Mouse (Mus musculus): ENCODE results near the gene Hoxc11. TPM values are rescaled to one million over a fixed set of nuclear protein-coding genes. Genes with fewer than 3 reads are reported as not detected.

The Hoxc11 gene
- polyA plus RNA-seq, 1 experiment from 2014 or later = not detected

GRCm38 (mm10) chr15:102980912-102981311, 26.7 kb downstream of the Hoxc11 start:
- Histone ChIP-seq H3K9ac (replicated peaks) (no peak overlapping the region), H3K4me3 (0 out of 2 replicates have a peak overlapping the region, but pooled peaks have one; percentile 31)
- under 1% methylated on average over 14 of the region's 14 CpGs for WGBS

GRCm38 (mm10) chr15:102981379-102982288, 27.4 kb downstream of the Hoxc11 start:
- ATAC-seq (ENCODE audit: low FRiP score, low read depth) = no peak
- Histone ChIP-seq H3K9ac (replicated peaks) (no peak overlapping the region), H3K27ac (replicated peaks) (no peak overlapping the region), H3K4me2 (replicated peaks) (peak overlapping the region; percentile 46), H3K4me3 (peak overlapping the region; percentile 31), H3K4me1 (peaks cover 8% of the 10 kb centered on the region), H3K36me3 (no peaks in the 10 kb centered on the region), H3K27me3 (peaks cover 100% of the 10 kb centered on the region), H3K9me3 (no peaks in the 10 kb centered on the region)
- under 1% methylated on average over 88 of the region's 88 CpGs for WGBS

More at GRCm38 (mm10) chr15:102980912-102981311, 26.7 kb downstream of the Hoxc11 start:
- Histone ChIP-seq H3K9me3 (no peaks in the 10 kb centered on the region), H3K27ac (replicated peaks) (no peak overlapping the region), H3K36me3 (no peaks in the 10 kb centered on the region), H3K27me3 (peaks cover 100% of the 10 kb centered on the region), H3K4me1 (peaks cover 8% of the 10 kb centered on the region), H3K4me2 (replicated peaks) (peak overlapping the region; percentile 46)
- ATAC-seq (ENCODE audit: low FRiP score, low read depth) = no peak

GRCm38 (mm10) chr15:102983716-102984115, 29.5 kb downstream of the Hoxc11 start:
- no peak overlapping the region for H3K4me2 ChIP-seq (replicated peaks)
- ATAC-seq (ENCODE audit: low FRiP score, low read depth) = no peak
- H3K9me3 ChIP-seq = no peaks in the 10 kb centered on the region
- no peak overlapping the region for H3K4me3 ChIP-seq
- H3K9ac ChIP-seq (replicated peaks) = no peak overlapping the region
- 2% methylated on average over 12 of the region's 12 CpGs for WGBS
- H3K36me3 ChIP-seq = no peaks in the 10 kb centered on the region
- H3K4me1 ChIP-seq = peaks cover 8% of the 10 kb centered on the region
- peaks cover 100% of the 10 kb centered on the region for H3K27me3 ChIP-seq
- no peak overlapping the region for H3K27ac ChIP-seq (replicated peaks)

- Histone ChIP-seq H3K9ac (replicated peaks) (no peak overlapping the region), H3K4me1 (peaks cover 8% of the 10 kb centered on the region), H3K27ac (replicated peaks) (no peak overlapping the region), H3K27me3 (peaks cover 100% of the 10 kb centered on the region), H3K4me2 (replicated peaks) (no peak overlapping the region), H3K4me3 (no peak overlapping the region), H3K36me3 (no peaks in the 10 kb centered on the region), H3K9me3 (no peaks in the 10 kb centered on the region)
- ATAC-seq (ENCODE audit: low FRiP score, low read depth) = no peak
- WGBS = 0% methylated on average over 10 of the region's 10 CpGs
Observed at GRCm38 (mm10) chr15:102984521-102984920, 30.3 kb downstream of the Hoxc11 start.

GRCm38 (mm10) chr15:102984925-102985324, 30.7 kb downstream of the Hoxc11 start:
- Histone ChIP-seq H3K36me3 (no peaks in the 10 kb centered on the region), H3K27ac (replicated peaks) (no peak overlapping the region), H3K4me3 (no peak overlapping the region), H3K9me3 (no peaks in the 10 kb centered on the region), H3K9ac (replicated peaks) (no peak overlapping the region), H3K4me1 (peaks cover 8% of the 10 kb centered on the region), H3K27me3 (peaks cover 100% of the 10 kb centered on the region), H3K4me2 (replicated peaks) (no peak overlapping the region)
- no peak for ATAC-seq (ENCODE audit: low FRiP score, low read depth)
- WGBS = 1% methylated on average over 3 of the region's 3 CpGs

GRCm38 (mm10) chr15:102987124-102987833, 33.1 kb downstream of the Hoxc11 start:
- Histone ChIP-seq H3K4me1 (no peaks in the 10 kb centered on the region), H3K9ac (replicated peaks) (no peak overlapping the region), H3K4me2 (replicated peaks) (no peak overlapping the region), H3K27me3 (peaks cover 100% of the 10 kb centered on the region), H3K27ac (replicated peaks) (no peak overlapping the region), H3K9me3 (no peaks in the 10 kb centered on the region), H3K36me3 (no peaks in the 10 kb centered on the region), H3K4me3 (no peak overlapping the region)
- whole genome bisulfite sequencing = 2% methylated on average over 21 of the region's 21 CpGs
- ATAC-seq (ENCODE audit: low FRiP score, low read depth) = no peak

GRCm38 (mm10) chr15:102988078-102988477, 33.9 kb downstream of the Hoxc11 start:
- no peak overlapping the region for H3K4me2 ChIP-seq (replicated peaks)
- WGBS = 21% methylated on average over 5 of the region's 5 CpGs
- H3K27ac ChIP-seq (replicated peaks) = no peak overlapping the region

GRCm38 (mm10) chr15:102990461-102991397, 36.5 kb downstream of the Hoxc11 start, which contains the start of gene Hoxc8:
Gene Hoxc8, plus strand, starts transcription at chr15:102990607.
- peak within 1 kb of the TSS; percentile 10 for H3K4me3 ChIP-seq
- H3K27ac ChIP-seq (replicated peaks) = no peak within 1 kb of the TSS
- no peak within 1 kb of the TSS for H3K4me2 ChIP-seq (replicated peaks)
- H3K36me3 ChIP-seq = no peaks in the 10 kb centered on the region
- WGBS = 2% methylated on average over 69 of the region's 69 CpGs
- H3K9ac ChIP-seq (replicated peaks) = no peak within 1 kb of the TSS
- no peaks in the 10 kb centered on the region for H3K4me1 ChIP-seq
- no peaks in the 10 kb centered on the region for H3K9me3 ChIP-seq
- peaks cover 98% of the 10 kb centered on the region for H3K27me3 ChIP-seq
- ATAC-seq (ENCODE audit: low FRiP score, low read depth) = no peak

More at GRCm38 (mm10) chr15:102988078-102988477, 33.9 kb downstream of the Hoxc11 start:
- Histone ChIP-seq H3K9me3 (no peaks in the 10 kb centered on the region), H3K4me3 (no peak overlapping the region), H3K9ac (replicated peaks) (no peak overlapping the region), H3K4me1 (no peaks in the 10 kb centered on the region), H3K36me3 (no peaks in the 10 kb centered on the region), H3K27me3 (peaks cover 100% of the 10 kb centered on the region)
- ATAC-seq (ENCODE audit: low FRiP score, low read depth) = no peak

- Histone ChIP-seq H3K4me3 (no peak overlapping the region), H3K27ac (replicated peaks) (no peak overlapping the region), H3K4me1 (no peaks in the 10 kb centered on the region), H3K36me3 (no peaks in the 10 kb centered on the region), H3K4me2 (replicated peaks) (no peak overlapping the region), H3K9ac (replicated peaks) (no peak overlapping the region), H3K27me3 (peaks cover 98% of the 10 kb centered on the region), H3K9me3 (no peaks in the 10 kb centered on the region)
- 3% methylated on average over 7 of the region's 7 CpGs for WGBS
- ATAC-seq (ENCODE audit: low FRiP score, low read depth) = no peak
Observed at GRCm38 (mm10) chr15:102991782-102992181, 37.6 kb downstream of the Hoxc11 start.

GRCm38 (mm10) chr15:102992206-102992605, 38.0 kb downstream of the Hoxc11 start:
- WGBS = under 1% methylated on average over 11 of the region's 11 CpGs
- Histone ChIP-seq H3K4me3 (no peak overlapping the region), H3K4me2 (replicated peaks) (no peak overlapping the region), H3K27me3 (peaks cover 98% of the 10 kb centered on the region), H3K9me3 (no peaks in the 10 kb centered on the region), H3K27ac (replicated peaks) (no peak overlapping the region), H3K4me1 (no peaks in the 10 kb centered on the region), H3K36me3 (no peaks in the 10 kb centered on the region), H3K9ac (replicated peaks) (no peak overlapping the region)
- ATAC-seq (ENCODE audit: low FRiP score, low read depth) = no peak

GRCm38 (mm10) chr15:102992863-102993262, 38.6 kb downstream of the Hoxc11 start:
- Histone ChIP-seq H3K27ac (replicated peaks) (no peak overlapping the region), H3K9me3 (no peaks in the 10 kb centered on the region), H3K9ac (replicated peaks) (no peak overlapping the region), H3K27me3 (peaks cover 98% of the 10 kb centered on the region), H3K4me2 (replicated peaks) (no peak overlapping the region), H3K4me1 (no peaks in the 10 kb centered on the region), H3K4me3 (no peak overlapping the region), H3K36me3 (no peaks in the 10 kb centered on the region)
- WGBS = 0% methylated on average over 3 of the region's 3 CpGs
- no peak for ATAC-seq (ENCODE audit: low FRiP score, low read depth)

Data from midbrain, embryonic 12.5 days (tissue).